Mouse (Mus musculus) bone marrow macrophage, adult 2 months (primary cell): ENCODE measurements around the gene Rab3b.

Source experiments
- CTCF ChIP-seq: IDR thresholded peaks from 2 replicates; pipeline ENCODE4 v1.5.1; 2012; ENCODE audit warnings: low read depth, mild to moderate bottlenecking, low read length, moderate library complexity
- POLR2A ChIP-seq: IDR thresholded peaks from 2 replicates; pipeline ENCODE4 v1.6.1; 2012; ENCODE audit warnings: mild to moderate bottlenecking, low read depth, low read length, borderline replicate concordance

GRCm38 (mm10) chr4:108873746-108874145, 5.1 kb upstream of the Rab3b start:
- no peak for TF ChIP-seq POLR2A
- TF ChIP-seq CTCF, result no peak
